11 mouse cellular contexts compared by ENCODE assay signal in the genomic region with DNA sequence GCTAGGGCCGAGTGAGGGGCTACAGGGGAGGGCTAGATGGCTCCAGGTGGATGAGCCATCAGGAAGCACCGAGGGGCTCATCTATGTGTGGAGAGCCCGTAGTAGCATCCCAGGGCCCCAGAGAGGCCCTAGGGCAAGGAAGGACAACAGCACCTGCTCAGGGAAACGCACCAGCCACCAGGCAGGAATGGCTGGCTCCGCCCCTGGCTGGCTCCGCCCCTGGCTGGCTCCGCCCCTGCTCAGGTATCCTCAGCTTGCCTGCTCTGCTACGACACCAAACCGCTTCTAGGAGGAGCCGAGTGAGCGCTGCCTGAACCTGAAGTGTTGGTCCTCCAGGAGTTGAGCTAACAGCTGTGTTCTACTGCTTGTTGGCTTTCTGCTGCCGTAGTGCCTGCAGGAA. TPM values are rescaled to one million over a fixed set of nuclear protein-coding genes. Genes with fewer than 3 reads are reported as not detected.
DNase-seq lines count a peak whose midpoint lies in the region; ATAC-seq and TF ChIP-seq lines count a peak whose summit lies in the region.
"Had no signal": no experiment of that assay in that cellular context is flagged by ENCODE, and none has a peak within 500 bp of the region (broad histone marks: within the 10 kb centered on the region; RNA-seq: fewer than 3 reads in every experiment).

No protein-coding gene starts in this region.

- no peak overlapping the region for H3K4me2 ChIP-seq in CH12.LX (ENCODE audit: insufficient read depth, low read depth, poor library complexity, severe bottlenecking)
- no peak overlapping the region for H3K4me2 ChIP-seq in embryonic facial prominence, embryonic 11.5 days (ENCODE audit: low read depth, low read length)
- 0 out of 2 replicates have a peak overlapping the region, but pooled peaks have one; percentile 23 for H3K4me2 ChIP-seq in kidney, embryonic 16.5 days (replicated peaks; ENCODE audit: low read depth, low read length)
- peak overlapping the region; percentile 36 for H3K4me2 ChIP-seq in lung, embryonic 15.5 days
- H3K4me2 ChIP-seq: hindbrain, embryonic 13.5 days had no signal

- no peak for TF ChIP-seq EP300 in CH12.LX (IDR thresholded peaks at IDR 0.05; ENCODE audit: low read length)

- H3K9ac ChIP-seq in CH12.LX (ENCODE audit: insufficient read depth, low read depth) = no peak overlapping the region
- no peak overlapping the region for H3K9ac ChIP-seq in embryonic facial prominence, embryonic 11.5 days (replicated peaks; ENCODE audit: low read length)
- H3K9ac ChIP-seq in kidney, embryonic 16.5 days (replicated peaks; ENCODE audit: low read length) = no peak overlapping the region
- no peak overlapping the region for H3K9ac ChIP-seq in lung, embryonic 15.5 days
- H3K9ac ChIP-seq: hindbrain, embryonic 13.5 days had no signal

- H3K27ac ChIP-seq in CH12.LX (ENCODE audit: insufficient read depth, low read depth) = no peak overlapping the region
- H3K27ac ChIP-seq in embryonic facial prominence, embryonic 11.5 days (replicated peaks; ENCODE audit: low read depth, low read length) = no peak overlapping the region
- H3K27ac ChIP-seq in kidney, embryonic 16.5 days (ENCODE audit: low read length) = no peak overlapping the region
- no peak overlapping the region for H3K27ac ChIP-seq in lung, embryonic 15.5 days
- H3K27ac ChIP-seq: heart, adult 2 months; hindbrain, embryonic 13.5 days had no signal

- 11% methylated on average over 12 of the region's 12 CpGs for WGBS in embryonic facial prominence, embryonic 11.5 days
- 9% methylated on average over 12 of the region's 12 CpGs for WGBS in kidney, embryonic 16.5 days
- 12% methylated on average over 12 of the region's 12 CpGs for WGBS in lung, embryonic 15.5 days

- no peak overlapping the region for H3K4me3 ChIP-seq in CH12.LX (replicated peaks in 1 of 3; ENCODE audit: low read depth in 2 of 3, low read length in 2 of 3, poor library complexity in 1 of 3)
- H3K4me3 ChIP-seq in embryonic facial prominence, embryonic 11.5 days (ENCODE audit: low read depth, low read length) = no peak overlapping the region
- no peak overlapping the region for H3K4me3 ChIP-seq in kidney, embryonic 16.5 days (ENCODE audit: low read length)
- H3K4me3 ChIP-seq in lung, embryonic 15.5 days = no peak overlapping the region
- H3K4me3 ChIP-seq: heart, adult 2 months; hindbrain, embryonic 13.5 days had no signal

- H3K9me3 ChIP-seq in CH12.LX (replicated peaks; ENCODE audit: low read length) = no peaks in the 10 kb centered on the region
- no peaks in the 10 kb centered on the region for H3K9me3 ChIP-seq in embryonic facial prominence, embryonic 11.5 days (replicated peaks; ENCODE audit: control insufficient read depth, low read length)
- H3K9me3 ChIP-seq in kidney, embryonic 16.5 days (ENCODE audit: low read length) = no peaks in the 10 kb centered on the region
- no peaks in the 10 kb centered on the region for H3K9me3 ChIP-seq in lung, embryonic 15.5 days
- H3K9me3 ChIP-seq: hindbrain, embryonic 13.5 days had no signal

- dilution Hi-C loops in CH12.LX (cut with MboI; ENCODE audit: extremely low pct_ligation_motif_present, extremely low pct_unique_long_range_greater_than_20kb, low sequenced_read_pairs) = no loop called here

- in situ Hi-C loops in CH12.LX (cut with MboI; ENCODE audit: low pct_ligation_motif_present, low pct_unique_long_range_greater_than_20kb, low sequenced_read_pairs) = no loop called here

- no peak for TF ChIP-seq RAD21 in CH12.LX (IDR thresholded peaks at IDR 0.05; ENCODE audit: low read depth, low read length)

- no peak for TF ChIP-seq POLR2A in CH12.LX (IDR thresholded peaks at IDR 0.05; ENCODE audit: low read depth, low read length)

- H3K27me3 ChIP-seq in CH12.LX (replicated peaks) = peaks cover 86% of the 10 kb centered on the region
- H3K27me3 ChIP-seq in embryonic facial prominence, embryonic 11.5 days (ENCODE audit: control insufficient read depth, insufficient read depth, low read length) = no peaks in the 10 kb centered on the region
- no peaks in the 10 kb centered on the region for H3K27me3 ChIP-seq in kidney, embryonic 16.5 days (ENCODE audit: insufficient read depth, low read length)
- no peaks in the 10 kb centered on the region for H3K27me3 ChIP-seq in lung, embryonic 15.5 days

- peak; percentile 2 for DNase-seq in CH12.LX (ENCODE audit: extremely low read depth)
- peak; percentile 51 for DNase-seq in embryonic facial prominence, embryonic 11.5 days (ENCODE audit: low spot score)
- DNase-seq in spleen, postnatal 14 days (ENCODE audit: low spot score in 2 of 2) = no peak
- DNase-seq in cerebellum, adult 11-12 months = no peak
- no peak for DNase-seq in left cerebral cortex, adult 18-20 months (ENCODE audit: low spot score in 2 of 2)
- DNase-seq: cerebellum, adult 9-11 months; heart, adult 2 months had no signal

- no peaks in the 10 kb centered on the region for H3K36me3 ChIP-seq in CH12.LX (replicated peaks in 1 of 2; ENCODE audit: control insufficient read depth in 1 of 2, insufficient read depth in 1 of 2, low read length in 1 of 2)
- no peaks in the 10 kb centered on the region for H3K36me3 ChIP-seq in embryonic facial prominence, embryonic 11.5 days (replicated peaks; ENCODE audit: control insufficient read depth, insufficient read depth, low read depth, low read length)
- H3K36me3 ChIP-seq in kidney, embryonic 16.5 days (ENCODE audit: insufficient read depth, low read length) = no peaks in the 10 kb centered on the region
- H3K36me3 ChIP-seq in lung, embryonic 15.5 days = no peaks in the 10 kb centered on the region
- H3K36me3 ChIP-seq: hindbrain, embryonic 13.5 days had no signal

- no peak for ATAC-seq in embryonic facial prominence, embryonic 11.5 days (replicated peaks; ENCODE audit: insufficient number of reproducible peaks, low FRiP score, low TSS enrichment, low read depth)
- peak; percentile 59; the same call in 1 of the 2 replicates for ATAC-seq in kidney, embryonic 16.5 days (ENCODE audit: low FRiP score, low TSS enrichment)
- ATAC-seq in lung, embryonic 15.5 days (ENCODE audit: borderline replicate concordance, extremely low read depth, low FRiP score, low TSS enrichment) = peak; percentile 51
- ATAC-seq in monocyte, adult 5-6 weeks (replicated peaks; ENCODE audit: insufficient number of reproducible peaks, low FRiP score, low TSS enrichment, poor library complexity, severe bottlenecking) = no peak

- no peaks in the 10 kb centered on the region; a peak in 1 of 4 replicates for H3K4me1 ChIP-seq in CH12.LX (ENCODE audit: control insufficient read depth in 1 of 2, insufficient read depth in 2 of 2)
- H3K4me1 ChIP-seq in embryonic facial prominence, embryonic 11.5 days (ENCODE audit: control insufficient read depth, insufficient read depth, low read length) = no peaks in the 10 kb centered on the region
- no peaks in the 10 kb centered on the region for H3K4me1 ChIP-seq in kidney, embryonic 16.5 days (ENCODE audit: insufficient read depth, low read length)
- H3K4me1 ChIP-seq in lung, embryonic 15.5 days = peaks cover 3% of the 10 kb centered on the region; the same call in 1 of the 2 replicates

- no peak for TF ChIP-seq CTCF in CH12.LX (conservative IDR thresholded peaks at IDR 0.05 in 1 of 2, IDR thresholded peaks at IDR 0.05 in 1 of 2; ENCODE audit: low read depth in 2 of 2, low read length in 2 of 2)

- no peaks in the 10 kb centered on the region for H3K79me2 ChIP-seq in CH12.LX (replicated peaks; ENCODE audit: control insufficient read depth, extremely low read depth, insufficient read depth, poor library complexity, severe bottlenecking)

TF ChIP-seq in CH12.LX, 34 proteins besides CTCF, POLR2A, EP300 and RAD21 (continues in another document):
- TF ChIP-seq UBTF (IDR thresholded peaks at IDR 0.05; ENCODE audit: low read depth, low read length) (no peak), BHLHE40 (IDR thresholded peaks at IDR 0.05; ENCODE audit: low read depth, low read length) (no peak)

RNA-seq across cellular contexts. Expression of gene Hhatl, which starts 5.4 kb away (rescaled TPM):
- total RNA-seq in CH12.LX (2012; rRNA removed) (not detected in 2 replicates), CH12.LX (2014; rRNA removed) (not detected in 2 replicates)
- not detected in 2 replicates for polyA plus RNA-seq in CH12.LX (2012; ENCODE audit: insufficient read length, low read depth)
- not detected in 2 replicates for polyA plus RNA-seq in embryonic facial prominence, embryonic 11.5 days (2014; fragmentation: Nextera tagmentation; extraction: Ambion mirVana)
- 0.50 and 0.56 TPM in 2 replicates for polyA plus RNA-seq in kidney, embryonic 16.5 days (2015; fragmentation: Nextera tagmentation; extraction: Ambion mirVana)
- 0.96 and 1.8 TPM in 2 replicates for polyA plus RNA-seq in lung, embryonic 15.5 days (2015; fragmentation: Nextera tagmentation; extraction: Ambion mirVana)
- total RNA-seq in left cerebral cortex, adult 18-20 months (2021) = 10 to 100 TPM; 15.4 to 25.0 TPM
- total RNA-seq in monocyte, adult 5-6 weeks (2017) = not detected in 3 replicates
- polyA plus RNA-seq: hindbrain, embryonic 13.5 days had no signal

RNA-seq across cellular contexts. Expression of gene Klhl40, which starts 20.3 kb away (rescaled TPM):
- total RNA-seq in CH12.LX (2012; rRNA removed) = not detected in 2 replicates
- total RNA-seq in CH12.LX (2014; rRNA removed) = not detected in 2 replicates
- not detected in 2 replicates for polyA plus RNA-seq in CH12.LX (2012; ENCODE audit: insufficient read length, low read depth)
- polyA plus RNA-seq in embryonic facial prominence, embryonic 11.5 days (2014; fragmentation: Nextera tagmentation; extraction: Ambion mirVana) = 0.81 and 0.85 TPM in 2 replicates
- polyA plus RNA-seq in kidney, embryonic 16.5 days (2015; fragmentation: Nextera tagmentation; extraction: Ambion mirVana) = 0.72 and 0.99 TPM in 2 replicates
- polyA plus RNA-seq in lung, embryonic 15.5 days (2015; fragmentation: Nextera tagmentation; extraction: Ambion mirVana) = 0.47 and 0.49 TPM in 2 replicates
- total RNA-seq in left cerebral cortex, adult 18-20 months (2021) = 1 to 10 TPM; 6.2 to 7.2 TPM
- total RNA-seq in monocyte, adult 5-6 weeks (2017) = not detected in 3 replicates

RNA-seq across cellular contexts. Expression of gene Zfp651, which starts 38.6 kb away (rescaled TPM):
- 0.13 and 0.84 TPM in 2 replicates for total RNA-seq in CH12.LX (2012; rRNA removed)
- 0.07 and 0.30 TPM in 2 replicates for total RNA-seq in CH12.LX (2014; rRNA removed)
- polyA plus RNA-seq in CH12.LX (2012; ENCODE audit: insufficient read length, low read depth) = 0.20 and 0.34 TPM in 2 replicates
- 4.9 and 5.1 TPM in 2 replicates for polyA plus RNA-seq in embryonic facial prominence, embryonic 11.5 days (2014; fragmentation: Nextera tagmentation; extraction: Ambion mirVana)
- 8.1 and 9.5 TPM in 2 replicates for polyA plus RNA-seq in kidney, embryonic 16.5 days (2015; fragmentation: Nextera tagmentation; extraction: Ambion mirVana)
- polyA plus RNA-seq in lung, embryonic 15.5 days (2015; fragmentation: Nextera tagmentation; extraction: Ambion mirVana) = 16.7 and 17.7 TPM in 2 replicates
- 100 to 1,000 TPM; 104 to 106 TPM for total RNA-seq in left cerebral cortex, adult 18-20 months (2021)
- total RNA-seq in monocyte, adult 5-6 weeks (2017) = not detected in 3 replicates

RNA-seq across cellular contexts. Expression of gene Ccdc13, which starts 41.5 kb away (rescaled TPM):
- total RNA-seq in CH12.LX (2012; rRNA removed) (0.25 and 0.34 TPM in 2 replicates), CH12.LX (2014; rRNA removed) (not detected in 2 replicates)
- polyA plus RNA-seq in CH12.LX (2012; ENCODE audit: insufficient read length, low read depth) = 0.11 TPM in 1 of 2 replicates, not detected in the other
- polyA plus RNA-seq in embryonic facial prominence, embryonic 11.5 days (2014; fragmentation: Nextera tagmentation; extraction: Ambion mirVana) = 0.18 and 1.3 TPM in 2 replicates
- polyA plus RNA-seq in kidney, embryonic 16.5 days (2015; fragmentation: Nextera tagmentation; extraction: Ambion mirVana) = 0.58 and 0.71 TPM in 2 replicates
- 1.2 TPM in 2 replicates for polyA plus RNA-seq in lung, embryonic 15.5 days (2015; fragmentation: Nextera tagmentation; extraction: Ambion mirVana)
- total RNA-seq in left cerebral cortex, adult 18-20 months (2021) = 1 to 10 TPM; 5.1 to 6.1 TPM
- total RNA-seq in monocyte, adult 5-6 weeks (2017) = 0.53 to 0.58 TPM in 2 of 3 replicates, not detected in the other
- total RNA-seq: heart, adult 2 months had no signal

Comparison
In these comparisons a context has a peak if more than half of its experiments do, and no peak if none do; other contexts are left out.
1. DNase-seq: peak in CH12.LX (single experiment) and embryonic facial prominence, embryonic 11.5 days (single experiment); none in spleen, postnatal 14 days (0 of 2), cerebellum, adult 11-12 months (single experiment) and left cerebral cortex, adult 18-20 months (0 of 2).
2. H3K4me2 ChIP-seq: peak in kidney, embryonic 16.5 days (single experiment) and lung, embryonic 15.5 days (single experiment); none in CH12.LX (single experiment) and embryonic facial prominence, embryonic 11.5 days (single experiment).
3. ATAC-seq: peak in kidney, embryonic 16.5 days (single experiment) and lung, embryonic 15.5 days (single experiment); none in embryonic facial prominence, embryonic 11.5 days (single experiment) and monocyte, adult 5-6 weeks (single experiment).